Mouse (Mus musculus) forebrain, embryonic 10.5 days (tissue): ENCODE measurements around the gene Chst15. TPM values are rescaled to one million over a fixed set of nuclear protein-coding genes. Genes with fewer than 3 reads are reported as not detected.

ENCODE experiments used
- DNase-seq: peaks from one replicate; pipeline ENCODE4 v3.0.0-alpha.2; 2017; ENCODE audit warnings: low spot score; ENCODE audit errors: extremely low spot score
- H3K27ac ChIP-seq: fragments of 300-500 bp; sonication (generic); 2 replicates; pipeline ENCODE4 v1.5.1; 2016; ENCODE audit warnings: mild to moderate bottlenecking
- H3K27me3 ChIP-seq: fragments of 300-500 bp; sonication (generic); 2 replicates; pipeline ENCODE4 v1.6.1; 2016; ENCODE audit warnings: mild to moderate bottlenecking; ENCODE audit not compliant: poor library complexity, severe bottlenecking
- H3K36me3 ChIP-seq: fragments of 300-500 bp; sonication (generic); replicated peaks from 2 replicates; pipeline ENCODE4 v1.6.1; 2016; ENCODE audit warnings: mild to moderate bottlenecking, moderate library complexity
- H3K4me1 ChIP-seq: fragments of 300-500 bp; sonication (generic); 2 replicates; pipeline ENCODE4 v1.6.1; 2016
- H3K4me3 ChIP-seq: fragments of 300-500 bp; sonication (generic); 2 replicates; pipeline ENCODE4 v1.5.1; 2016; ENCODE audit warnings: mild to moderate bottlenecking, moderate library complexity
- H3K9me3 ChIP-seq: fragments of 300-500 bp; sonication (generic); 2 replicates; pipeline ENCODE4 v1.6.1; 2016; ENCODE audit warnings: mild to moderate bottlenecking, moderate library complexity
- WGBS: fragments of 180-500 bp; shearing (Covaris S2); methylation state at CpG from one replicate; pipeline ENCODE4 v1.1.7; 2016; 5-methylcytosine and 5-hydroxymethylcytosine counted together
- polyA plus RNA-seq: library from polyadenylated mRNA; unstranded; fragments of >200 nt; fragmentation: Nextera tagmentation; extraction: Ambion mirVana; gene quantifications from 2 replicates; pipeline ENCODE4 v1.2.1, GENCODE M21; 2016

Gene Chst15
- polyA plus RNA-seq, 1 experiment from 2014 or later: 9.2 TPM

DNA sequence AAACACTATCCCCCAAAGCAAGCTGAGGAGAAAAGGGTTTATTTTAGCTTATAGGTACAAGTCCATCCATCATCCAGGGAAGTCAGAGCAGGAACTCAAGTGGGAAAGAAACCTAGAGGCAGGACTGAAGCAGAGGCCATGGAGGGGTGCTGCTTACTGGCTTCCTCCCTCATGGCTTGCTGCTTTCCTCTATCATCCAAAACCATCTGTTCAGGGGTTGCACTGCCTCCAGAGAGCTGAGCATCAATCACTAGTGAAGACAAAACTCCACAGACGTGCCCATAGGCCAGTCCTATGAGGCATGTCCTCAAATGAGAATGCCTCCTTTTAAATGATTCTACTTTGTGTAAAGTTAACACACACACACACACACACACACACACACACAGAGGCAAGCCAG lies 13.2 kb upstream of the Chst15 start:
- Histone ChIP-seq H3K4me3 (no peak overlapping the region), H3K4me1 (peaks cover 13% of the 10 kb centered on the region), H3K36me3 (no peaks in the 10 kb centered on the region), H3K9me3 (no peaks in the 10 kb centered on the region), H3K27ac (no peak overlapping the region), H3K27me3 (no peaks in the 10 kb centered on the region)
- no peak for DNase-seq
- WGBS: 81% methylated on average over 1 of the region's 1 CpGs

DNA sequence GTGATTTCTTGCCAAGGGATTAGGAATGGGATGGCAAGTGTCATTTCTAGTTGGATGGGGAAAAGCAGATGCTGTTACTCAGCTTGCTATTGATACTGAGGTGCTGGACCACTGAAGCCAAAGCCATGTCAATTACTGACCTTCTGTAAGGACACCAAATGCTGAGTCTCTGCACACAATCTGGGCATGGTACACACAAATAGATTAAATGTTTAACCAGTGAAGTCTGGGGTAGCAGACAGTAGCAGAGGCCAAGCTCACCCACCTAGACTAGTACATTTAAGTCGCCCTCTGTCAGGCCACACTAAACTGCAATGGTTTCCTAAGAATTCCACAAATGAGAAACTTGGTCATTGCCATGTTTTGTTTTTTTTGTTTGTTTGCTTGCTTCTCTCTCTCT lies 11.6 kb upstream of the Chst15 start:
- WGBS: 86% methylated on average over 1 of the region's 1 CpGs
- Histone ChIP-seq H3K4me1 (peaks cover 13% of the 10 kb centered on the region), H3K9me3 (no peaks in the 10 kb centered on the region), H3K27me3 (no peaks in the 10 kb centered on the region), H3K4me3 (no peak overlapping the region), H3K27ac (no peak overlapping the region), H3K36me3 (no peaks in the 10 kb centered on the region)
- DNase-seq: no peak

GRCm38 (mm10) chr7:132325549-132326331 lies 8.7 kb upstream of the Chst15 start:
- WGBS: 83% methylated on average over 5 of the region's 5 CpGs
- no peaks in the 10 kb centered on the region; the same call in 1 of the 2 replicates for H3K27me3 ChIP-seq
- H3K27ac ChIP-seq: no peak overlapping the region
- DNase-seq: no peak
- no peak overlapping the region for H3K4me3 ChIP-seq
- no peaks in the 10 kb centered on the region for H3K9me3 ChIP-seq
- H3K4me1 ChIP-seq: no peaks in the 10 kb centered on the region
- no peaks in the 10 kb centered on the region for H3K36me3 ChIP-seq

GRCm38 (mm10) chr7:132323430-132323829 lies 6.4 kb upstream of the Chst15 start:
- 84% methylated on average over 5 of the region's 5 CpGs for WGBS
- no peak overlapping the region for H3K27ac ChIP-seq
- no peak for DNase-seq
- H3K27me3 ChIP-seq: peaks cover 9% of the 10 kb centered on the region
- H3K36me3 ChIP-seq: no peaks in the 10 kb centered on the region
- peaks cover under 1% of the 10 kb centered on the region; the same call in 1 of the 2 replicates for H3K4me1 ChIP-seq
- H3K4me3 ChIP-seq: no peak overlapping the region
- no peaks in the 10 kb centered on the region for H3K9me3 ChIP-seq

- Histone ChIP-seq H3K36me3 (no peaks in the 10 kb centered on the region), H3K27me3 (peaks cover 21% of the 10 kb centered on the region), H3K4me3 (no peak overlapping the region), H3K9me3 (no peaks in the 10 kb centered on the region), H3K4me1 (peaks cover 15% of the 10 kb centered on the region), H3K27ac (no peak overlapping the region)
- 88% methylated on average over 2 of the region's 2 CpGs for WGBS
- no peak for DNase-seq
Observed at GRCm38 (mm10) chr7:132321392-132321958, 4.4 kb upstream of the Chst15 start.

- Histone ChIP-seq H3K9me3 (no peaks in the 10 kb centered on the region), H3K36me3 (no peaks in the 10 kb centered on the region), H3K4me3 (peak overlapping the region; percentile 77), H3K4me1 (peaks cover 38% of the 10 kb centered on the region), H3K27me3 (peaks cover 41% of the 10 kb centered on the region), H3K27ac (peak overlapping the region; percentile 92)
- DNase-seq: peak; percentile 72
- WGBS: under 1% methylated on average over 79 of the region's 79 CpGs
Observed at GRCm38 (mm10) chr7:132316101-132317035, 660 bp downstream of the Chst15 start.

- H3K27ac ChIP-seq: peak overlapping the region; percentile 92
- no peaks in the 10 kb centered on the region for H3K9me3 ChIP-seq
- peak overlapping the region; percentile 77 for H3K4me3 ChIP-seq
- peaks cover 41% of the 10 kb centered on the region for H3K27me3 ChIP-seq
- H3K36me3 ChIP-seq: no peaks in the 10 kb centered on the region
- peak; percentile 87 for DNase-seq
- H3K4me1 ChIP-seq: peaks cover 43% of the 10 kb centered on the region
- 2% methylated on average over 51 of the region's 51 CpGs for WGBS
Observed at GRCm38 (mm10) chr7:132315149-132316091, 1.6 kb downstream of the Chst15 start.

- no peaks in the 10 kb centered on the region for H3K9me3 ChIP-seq
- no peak for DNase-seq
- 90% methylated on average over 8 of the region's 8 CpGs for WGBS
- H3K27ac ChIP-seq: no peak overlapping the region
- H3K27me3 ChIP-seq: peaks cover 22% of the 10 kb centered on the region
- H3K4me1 ChIP-seq: peaks cover 34% of the 10 kb centered on the region
- H3K4me3 ChIP-seq: no peak overlapping the region
- no peaks in the 10 kb centered on the region for H3K36me3 ChIP-seq
Observed at GRCm38 (mm10) chr7:132312396-132312795, 4.6 kb downstream of the Chst15 start.

DNA sequence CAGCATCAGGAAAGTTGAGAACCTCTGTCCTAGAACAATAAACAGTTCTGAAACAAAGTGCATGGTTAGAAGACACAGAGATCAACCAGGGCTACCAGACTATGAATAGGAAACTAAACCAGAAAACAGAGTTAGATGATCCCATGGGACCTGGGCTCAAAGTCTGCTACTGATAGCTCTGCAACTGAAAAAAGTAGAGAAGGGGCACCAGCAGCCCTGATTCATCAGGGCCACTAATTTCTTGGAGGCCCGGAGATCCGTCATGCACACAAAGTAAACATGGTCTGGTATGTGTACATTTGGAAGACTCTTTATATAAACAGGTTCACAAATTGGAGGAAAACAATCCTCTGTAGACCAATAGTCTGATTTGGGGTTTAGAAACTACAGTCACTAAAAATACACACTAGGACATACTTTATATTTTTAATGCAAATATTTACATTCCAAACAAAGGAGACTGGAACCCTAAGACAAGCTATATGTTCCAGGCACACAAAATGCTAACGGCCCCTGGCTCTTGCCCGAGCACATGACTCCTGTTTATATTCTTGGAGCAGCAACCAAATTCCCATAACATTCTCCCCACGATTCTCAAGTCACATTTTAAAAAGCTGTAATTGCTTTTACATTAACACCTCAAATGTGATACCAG lies 8.4 kb downstream of the Chst15 start:
- H3K27ac ChIP-seq: no peak overlapping the region
- 83% methylated on average over 5 of the region's 5 CpGs for WGBS
- H3K4me1 ChIP-seq: peaks cover 12% of the 10 kb centered on the region
- no peak overlapping the region for H3K4me3 ChIP-seq
- H3K9me3 ChIP-seq: no peaks in the 10 kb centered on the region
- H3K36me3 ChIP-seq: no peaks in the 10 kb centered on the region
- H3K27me3 ChIP-seq: peaks cover 5% of the 10 kb centered on the region
- no peak for DNase-seq

DNA sequence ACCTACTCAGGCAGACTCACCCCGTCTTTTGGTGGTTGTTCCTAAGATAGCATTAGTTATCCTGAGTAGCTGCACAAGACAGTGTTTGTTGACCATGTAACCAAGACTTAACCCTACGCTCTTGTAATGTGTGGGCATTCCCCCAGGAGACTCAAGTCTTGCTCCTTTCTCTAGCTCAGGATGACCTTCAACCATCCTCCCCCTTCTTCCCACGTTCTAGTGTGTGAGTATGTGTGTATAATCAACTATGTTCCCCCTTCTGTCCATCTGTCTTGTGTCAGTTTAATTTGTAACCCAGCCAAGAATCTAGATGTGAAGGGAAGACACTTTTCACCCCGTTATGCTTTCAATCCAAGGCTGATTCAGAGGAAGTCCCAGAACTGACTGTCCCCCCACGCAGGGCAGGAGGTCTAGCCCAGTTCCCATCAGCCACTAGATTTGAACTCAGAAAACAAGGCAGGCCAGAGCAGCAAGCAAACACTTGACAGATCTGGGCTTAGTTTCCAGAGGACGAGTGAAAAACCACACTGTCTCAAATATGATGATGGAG lies 9.2 kb downstream of the Chst15 start:
- Histone ChIP-seq H3K9me3 (no peaks in the 10 kb centered on the region), H3K4me1 (peaks cover 16% of the 10 kb centered on the region), H3K27me3 (no peaks in the 10 kb centered on the region), H3K27ac (no peak overlapping the region), H3K36me3 (no peaks in the 10 kb centered on the region), H3K4me3 (no peak overlapping the region)
- 86% methylated on average over 6 of the region's 6 CpGs for WGBS
- no peak for DNase-seq

DNA sequence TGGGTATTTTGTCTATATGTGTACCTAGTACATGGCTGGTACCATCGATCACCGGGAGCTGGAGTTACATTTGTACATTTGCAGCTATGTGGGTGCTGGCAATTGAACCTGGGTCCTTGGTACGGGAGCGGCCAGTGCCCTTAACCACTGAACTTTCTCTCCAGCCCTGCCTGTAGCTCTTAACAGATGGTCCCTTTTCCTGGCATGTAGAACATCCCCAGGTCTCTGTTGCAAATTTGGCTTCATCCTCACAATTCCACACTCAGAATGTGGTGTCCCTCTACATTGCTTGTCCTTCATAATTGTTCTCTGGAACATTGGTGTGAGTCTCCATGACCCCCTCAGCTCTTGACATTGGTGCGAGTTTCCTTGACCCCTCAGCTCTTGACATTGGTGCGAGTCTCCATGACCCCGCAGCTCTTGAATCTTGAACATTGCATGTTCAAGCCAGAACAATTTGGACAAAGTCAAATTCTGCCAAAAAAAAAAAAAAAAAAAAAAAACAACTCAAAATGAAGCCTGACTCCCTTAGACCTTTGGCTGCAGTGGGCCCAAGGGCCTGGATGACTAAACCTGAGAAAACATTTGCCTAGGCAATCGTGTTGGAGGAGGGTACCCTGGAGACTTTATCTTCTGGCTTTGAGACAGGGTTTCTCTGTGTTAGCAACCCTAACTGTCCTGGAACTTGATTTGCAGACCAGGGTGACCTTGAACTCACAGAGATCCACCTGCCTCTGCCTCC lies 10.2 kb downstream of the Chst15 start:
- H3K36me3 ChIP-seq: no peaks in the 10 kb centered on the region
- no peaks in the 10 kb centered on the region for H3K27me3 ChIP-seq
- DNase-seq: no peak
- 91% methylated on average over 8 of the region's 8 CpGs for whole genome bisulfite sequencing
- no peak overlapping the region for H3K27ac ChIP-seq
- no peak overlapping the region for H3K4me3 ChIP-seq
- no peaks in the 10 kb centered on the region for H3K9me3 ChIP-seq
- peaks cover 21% of the 10 kb centered on the region for H3K4me1 ChIP-seq
